Mouse (Mus musculus) embryonic fibroblast, embryonic 13.5 days (primary cell): Measurements from ENCODE around the gene Galns.

ENCODE experiments used
- CTCF ChIP-seq: IDR thresholded peaks from 2 replicates; pipeline ENCODE4 v1.5.1; 2011; ENCODE audit warnings: mild to moderate bottlenecking, control low read depth, low read length, moderate library complexity, borderline replicate concordance; ENCODE audit not compliant: insufficient read depth
- POLR2A ChIP-seq: IDR thresholded peaks from 2 replicates; pipeline ENCODE4 v1.6.1; 2011; ENCODE audit warnings: low read depth, mild to moderate bottlenecking, control low read depth, low read length, moderate library complexity

DNA sequence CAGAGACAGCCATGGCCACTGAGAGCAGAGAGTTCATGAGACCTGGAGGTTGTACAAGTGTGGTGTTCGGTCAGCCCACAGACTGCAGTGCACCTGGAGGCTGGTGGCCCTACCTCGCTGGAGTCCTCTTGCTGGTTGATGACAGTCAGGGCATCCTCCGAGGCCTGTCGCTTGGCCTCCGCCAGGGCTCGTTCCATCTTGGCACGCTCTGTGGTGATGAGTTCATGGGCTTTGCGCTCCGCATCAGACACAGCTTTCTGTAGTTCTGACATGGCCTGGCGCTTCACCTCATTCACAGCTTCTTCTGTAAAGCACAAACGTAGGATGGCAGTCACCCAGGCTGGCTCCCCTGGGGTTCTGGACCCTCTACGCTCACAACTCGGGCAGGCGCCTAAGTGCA, 21.9 kb upstream of the Galns start:
- TF ChIP-seq CTCF (no peak), POLR2A (no peak)
